Mouse (Mus musculus): Measurements from ENCODE around the gene Pex26. TPM values are rescaled to one million over a fixed set of nuclear protein-coding genes. Genes with fewer than 3 reads are reported as not detected.

The Pex26 gene
- polyA plus RNA-seq, 1 experiment from 2014 or later: 10.3 TPM

DNA sequence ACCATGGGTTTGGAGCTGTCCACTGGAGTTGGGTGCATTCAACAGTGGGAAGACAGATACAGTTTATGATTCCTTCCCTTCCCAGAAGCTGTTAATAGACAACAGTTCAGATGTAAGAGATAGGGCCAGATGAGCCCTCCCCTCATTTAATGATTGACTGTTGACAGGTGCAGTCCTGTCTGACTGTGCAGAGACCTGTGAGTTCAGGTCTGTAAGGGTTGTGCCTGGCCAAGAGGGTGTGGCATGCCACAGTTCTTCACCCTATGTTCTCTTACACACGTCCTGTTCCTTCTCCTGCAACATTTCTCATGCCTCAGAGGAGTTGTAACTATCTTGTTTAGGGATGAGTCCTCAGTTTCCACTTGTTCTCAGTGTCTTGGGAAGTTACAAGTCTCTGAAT is 49.2 kb downstream of the Pex26 start:
- Histone ChIP-seq H3K4me1 (0 out of 2 replicates have a peak, but pooled peaks cover 4% of the 10 kb centered on the region), H3K27ac (no peak overlapping the region), H3K36me3 (no peaks in the 10 kb centered on the region), H3K9me3 (replicated peaks) (no peaks in the 10 kb centered on the region), H3K4me3 (no peak overlapping the region), H3K27me3 (ENCODE audit: low read depth, poor library complexity, severe bottlenecking) (no peaks in the 10 kb centered on the region)
- no peak for DNase-seq (ENCODE audit: low spot score)
- 74% methylated on average over 1 of the region's 1 CpGs for WGBS

GRCm38 (mm10) chr6:121236386-121236785 is 52.9 kb downstream of the Pex26 start:
- H3K9me3 ChIP-seq (replicated peaks): no peaks in the 10 kb centered on the region
- H3K27ac ChIP-seq: no peak overlapping the region
- DNase-seq (ENCODE audit: low spot score): no peak
- 82% methylated on average over 2 of the region's 2 CpGs for WGBS
- 0 out of 2 replicates have a peak, but pooled peaks cover 4% of the 10 kb centered on the region for H3K4me1 ChIP-seq
- H3K36me3 ChIP-seq: no peaks in the 10 kb centered on the region
- H3K27me3 ChIP-seq (ENCODE audit: low read depth, poor library complexity, severe bottlenecking): no peaks in the 10 kb centered on the region
- no peak overlapping the region for H3K4me3 ChIP-seq

GRCm38 (mm10) chr6:121238209-121238608 is 54.7 kb downstream of the Pex26 start:
- H3K4me3 ChIP-seq: no peak overlapping the region
- no peak overlapping the region for H3K27ac ChIP-seq
- H3K36me3 ChIP-seq: no peaks in the 10 kb centered on the region
- no peak for DNase-seq (ENCODE audit: low spot score)
- no peaks in the 10 kb centered on the region for H3K9me3 ChIP-seq (replicated peaks)
- H3K4me1 ChIP-seq: 0 out of 2 replicates have a peak, but pooled peaks cover 4% of the 10 kb centered on the region
- WGBS: 95% methylated on average over 4 of the region's 4 CpGs
- H3K27me3 ChIP-seq (ENCODE audit: low read depth, poor library complexity, severe bottlenecking): peaks cover 6% of the 10 kb centered on the region

GRCm38 (mm10) chr6:121241780-121242179 is 58.3 kb downstream of the Pex26 start:
- no peak for DNase-seq (ENCODE audit: low spot score)
- Histone ChIP-seq H3K4me1 (peaks cover 10% of the 10 kb centered on the region), H3K27me3 (ENCODE audit: low read depth, poor library complexity, severe bottlenecking) (peaks cover 27% of the 10 kb centered on the region), H3K27ac (no peak overlapping the region), H3K36me3 (no peaks in the 10 kb centered on the region), H3K9me3 (replicated peaks) (no peaks in the 10 kb centered on the region), H3K4me3 (no peak overlapping the region)
- WGBS: 83% methylated on average over 2 of the region's 2 CpGs

DNA sequence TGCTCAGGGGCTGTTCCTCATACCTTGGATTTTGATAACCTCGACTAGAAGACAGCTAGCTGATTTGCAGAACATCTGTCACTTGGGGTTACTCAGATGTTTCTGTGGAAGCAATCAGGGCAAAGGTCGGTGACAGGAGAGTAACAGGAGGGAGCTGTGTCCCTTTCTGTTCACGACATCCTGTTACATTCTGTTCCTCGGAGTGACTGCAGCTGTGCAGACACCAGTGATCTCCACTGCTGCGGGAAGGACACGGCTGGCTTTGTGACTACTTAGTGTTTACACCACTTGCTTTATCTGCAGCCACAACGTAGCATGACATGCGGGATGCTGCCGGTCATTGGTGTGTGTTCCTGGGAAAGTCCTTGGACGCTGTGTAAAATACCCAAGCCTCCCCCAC is 59.7 kb downstream of the Pex26 start:
- Histone ChIP-seq H3K9me3 (replicated peaks) (no peaks in the 10 kb centered on the region), H3K4me1 (peaks cover 10% of the 10 kb centered on the region), H3K36me3 (no peaks in the 10 kb centered on the region), H3K4me3 (no peak overlapping the region), H3K27me3 (ENCODE audit: low read depth, poor library complexity, severe bottlenecking) (peaks cover 37% of the 10 kb centered on the region), H3K27ac (no peak overlapping the region)
- DNase-seq (ENCODE audit: low spot score): peak; percentile 29
- WGBS: 52% methylated on average over 10 of the region's 10 CpGs

- peaks cover 10% of the 10 kb centered on the region for H3K4me1 ChIP-seq
- no peaks in the 10 kb centered on the region for H3K9me3 ChIP-seq (replicated peaks)
- no peaks in the 10 kb centered on the region for H3K36me3 ChIP-seq
- WGBS: 9% methylated on average over 35 of the region's 35 CpGs
- peak within 1 kb of the TSS; percentile 64 for H3K4me3 ChIP-seq
- DNase-seq (ENCODE audit: low spot score): peak; percentile 83
- H3K27ac ChIP-seq: no peak within 1 kb of the TSS
- H3K27me3 ChIP-seq (ENCODE audit: low read depth, poor library complexity, severe bottlenecking): peaks cover 37% of the 10 kb centered on the region
Measured at GRCm38 (mm10) chr6:121245127-121246036, 61.9 kb downstream of the Pex26 start, which contains the start of gene Usp18. Usp18 (plus strand) TSS chr6:121245906.

DNA sequence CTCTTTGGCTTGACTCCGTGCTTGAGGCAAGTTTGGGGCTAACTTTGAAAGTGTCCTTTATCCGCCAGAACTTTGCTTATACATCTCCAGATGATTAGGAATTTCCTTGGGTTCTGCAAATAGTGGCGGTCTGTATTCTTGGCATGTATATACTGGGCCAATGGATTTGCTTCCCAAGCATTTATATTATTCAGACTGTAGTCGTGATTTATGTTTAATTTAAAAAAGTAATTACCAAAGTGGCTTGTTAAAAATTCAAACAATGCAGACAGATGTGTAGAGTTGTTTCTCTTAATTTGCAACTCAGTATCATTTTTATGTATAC is 62.5 kb downstream of the Pex26 start:
- Histone ChIP-seq H3K27me3 (ENCODE audit: low read depth, poor library complexity, severe bottlenecking) (peaks cover 37% of the 10 kb centered on the region), H3K27ac (no peak overlapping the region), H3K4me3 (peak overlapping the region; percentile 64), H3K9me3 (replicated peaks) (no peaks in the 10 kb centered on the region), H3K4me1 (peaks cover 10% of the 10 kb centered on the region), H3K36me3 (no peaks in the 10 kb centered on the region)
- no peak for DNase-seq (ENCODE audit: low spot score)
- WGBS: 24% methylated on average over 4 of the region's 4 CpGs

Other genes starting within 250 kb of the Pex26 start
- 8.2 and 9.8 TPM in 2 replicates for gene Mical3, start 52.7 kb upstream of the Pex26 start, polyA plus RNA-seq (2016; fragmentation: Nextera tagmentation; extraction: Ambion mirVana)
- gene Tuba8, start 27.0 kb downstream of the Pex26 start, polyA plus RNA-seq (2016; fragmentation: Nextera tagmentation; extraction: Ambion mirVana): 0.33 and 0.40 TPM in 2 replicates
- 0.21 and 0.99 TPM in 2 replicates for gene Usp18, start 62.2 kb downstream of the Pex26 start, polyA plus RNA-seq (2016; fragmentation: Nextera tagmentation; extraction: Ambion mirVana)
- 1.1 and 1.7 TPM in 2 replicates for gene Slc6a13, start 116.6 kb downstream of the Pex26 start, polyA plus RNA-seq (2016; fragmentation: Nextera tagmentation; extraction: Ambion mirVana)
- 0.55 and 1.0 TPM in 2 replicates for gene Slc6a12, start 159.4 kb downstream of the Pex26 start, polyA plus RNA-seq (2016; fragmentation: Nextera tagmentation; extraction: Ambion mirVana)